Comparison of ENCODE assay signal across 10 mouse cellular contexts in the genomic region with DNA sequence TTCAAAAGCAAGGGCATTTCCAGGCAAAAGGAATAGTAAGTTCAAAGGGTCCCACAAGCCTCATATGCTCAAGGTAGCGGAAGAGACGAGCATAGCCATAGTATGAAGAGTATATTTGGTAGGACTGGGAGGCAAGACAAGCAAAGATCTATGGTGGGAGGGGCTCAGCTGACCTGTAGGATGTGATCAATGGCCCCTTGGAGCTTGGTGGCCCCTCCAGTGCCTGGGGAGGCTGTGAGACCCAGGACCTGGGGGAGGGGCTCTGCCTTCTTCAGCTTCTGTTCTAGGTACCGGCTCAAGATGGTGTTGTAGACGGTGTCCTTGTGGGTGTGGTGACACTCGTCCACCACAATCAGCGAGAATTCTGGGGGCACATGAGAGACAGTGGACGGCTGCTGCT. TPM values are rescaled to one million over a fixed set of nuclear protein-coding genes. Genes with fewer than 3 reads are reported as not detected.
DNase-seq lines count a peak whose midpoint lies in the region; ATAC-seq and TF ChIP-seq lines count a peak whose summit lies in the region.
"Had no signal": no experiment of that assay in that cellular context is flagged by ENCODE, and none has a peak within 500 bp of the region (broad histone marks: within the 10 kb centered on the region; RNA-seq: fewer than 3 reads in every experiment).

No protein-coding gene starts in this region.

- H3K9me3 ChIP-seq in forebrain, embryonic 14.5 days (replicated peaks; ENCODE audit: control insufficient read depth, low read length): no peaks in the 10 kb centered on the region
- no peaks in the 10 kb centered on the region for H3K9me3 ChIP-seq in forebrain, embryonic 10.5 days
- H3K9me3 ChIP-seq in lung, embryonic 16.5 days (ENCODE audit: control insufficient read depth, low read length): no peaks in the 10 kb centered on the region
- H3K9me3 ChIP-seq in hindbrain, postnatal 0 days (ENCODE audit: low read length): no peaks in the 10 kb centered on the region
- no peaks in the 10 kb centered on the region for H3K9me3 ChIP-seq in neural tube, embryonic 12.5 days

- H3K4me1 ChIP-seq in forebrain, embryonic 14.5 days (ENCODE audit: control insufficient read depth, insufficient read depth, low read length): 0 out of 2 replicates have a peak, but pooled peaks cover 3% of the 10 kb centered on the region
- H3K4me1 ChIP-seq in forebrain, embryonic 10.5 days: peaks cover 41% of the 10 kb centered on the region
- peaks cover 6% of the 10 kb centered on the region for H3K4me1 ChIP-seq in lung, embryonic 16.5 days (replicated peaks; ENCODE audit: control insufficient read depth, insufficient read depth, low read length)
- H3K4me1 ChIP-seq in hindbrain, postnatal 0 days (ENCODE audit: insufficient read depth, low read length): no peaks in the 10 kb centered on the region
- H3K4me1 ChIP-seq in neural tube, embryonic 12.5 days: 0 out of 2 replicates have a peak, but pooled peaks cover 4% of the 10 kb centered on the region

- peaks cover 39% of the 10 kb centered on the region for H3K36me3 ChIP-seq in forebrain, embryonic 14.5 days (ENCODE audit: control insufficient read depth, insufficient read depth, low read length)
- H3K36me3 ChIP-seq in forebrain, embryonic 10.5 days (replicated peaks): peaks cover 38% of the 10 kb centered on the region
- H3K36me3 ChIP-seq in lung, embryonic 16.5 days (ENCODE audit: control insufficient read depth, insufficient read depth, low read length): peaks cover 14% of the 10 kb centered on the region
- peaks cover 37% of the 10 kb centered on the region for H3K36me3 ChIP-seq in hindbrain, postnatal 0 days (ENCODE audit: insufficient read depth, low read length)
- H3K36me3 ChIP-seq in neural tube, embryonic 12.5 days: peaks cover 36% of the 10 kb centered on the region

- WGBS in forebrain, embryonic 14.5 days: 45% methylated on average over 7 of the region's 7 CpGs
- WGBS in forebrain, embryonic 10.5 days: 48% methylated on average over 7 of the region's 7 CpGs
- 49% methylated on average over 7 of the region's 7 CpGs for WGBS in lung, embryonic 16.5 days
- 47% methylated on average over 7 of the region's 7 CpGs for WGBS in hindbrain, postnatal 0 days
- WGBS in neural tube, embryonic 12.5 days: 48% methylated on average over 7 of the region's 7 CpGs

- TF ChIP-seq CTCF in hindbrain, postnatal 0 days (IDR thresholded peaks at IDR 0.05; ENCODE audit: low read depth): no peak

- ATAC-seq in forebrain, embryonic 14.5 days: no peak
- no peak for ATAC-seq in lung, embryonic 16.5 days (ENCODE audit: low read depth)
- ATAC-seq in hindbrain, postnatal 0 days: no peak
- ATAC-seq in neural tube, embryonic 12.5 days (ENCODE audit: low FRiP score, low read depth): 0 out of 2 replicates have a peak, but pooled peaks have one; percentile 17
- no peak for ATAC-seq in granulocyte monocyte progenitor cell, adult 5-6 weeks (replicated peaks; ENCODE audit: poor library complexity, severe bottlenecking)

- H3K27me3 ChIP-seq in forebrain, embryonic 14.5 days (replicated peaks; ENCODE audit: control insufficient read depth, insufficient read depth, low read length): no peaks in the 10 kb centered on the region
- peaks cover 17% of the 10 kb centered on the region for H3K27me3 ChIP-seq in forebrain, embryonic 10.5 days (ENCODE audit: poor library complexity, severe bottlenecking)
- no peaks in the 10 kb centered on the region for H3K27me3 ChIP-seq in lung, embryonic 16.5 days (ENCODE audit: control insufficient read depth, insufficient read depth, low read depth, low read length)
- no peaks in the 10 kb centered on the region for H3K27me3 ChIP-seq in hindbrain, postnatal 0 days (ENCODE audit: insufficient read depth, low read length)
- H3K27me3 ChIP-seq in neural tube, embryonic 12.5 days (replicated peaks): no peaks in the 10 kb centered on the region

- H3K9ac ChIP-seq in forebrain, embryonic 14.5 days (ENCODE audit: low read length): no peak overlapping the region
- H3K9ac ChIP-seq in lung, embryonic 16.5 days (ENCODE audit: low read length): no peak overlapping the region
- no peak overlapping the region for H3K9ac ChIP-seq in hindbrain, postnatal 0 days (replicated peaks; ENCODE audit: low read length)
- H3K9ac ChIP-seq in neural tube, embryonic 12.5 days: no peak overlapping the region

- DNase-seq in forebrain, embryonic 14.5 days (ENCODE audit: low spot score): no peak
- no peak for DNase-seq in forebrain, embryonic 10.5 days (ENCODE audit: extremely low spot score, low spot score)
- no peak for DNase-seq in lung, postnatal 36 days
- DNase-seq in hindbrain, postnatal 0 days (ENCODE audit: low spot score): no peak
- no peak for DNase-seq in retina, postnatal 1 day
- DNase-seq: gastrocnemius, postnatal 25 days had no signal

- H3K27ac ChIP-seq in forebrain, embryonic 14.5 days (ENCODE audit: low read depth, low read length): no peak overlapping the region
- H3K27ac ChIP-seq in forebrain, embryonic 10.5 days: no peak overlapping the region
- H3K27ac ChIP-seq in lung, embryonic 16.5 days (ENCODE audit: low read length): no peak overlapping the region
- H3K27ac ChIP-seq in hindbrain, postnatal 0 days: no peak overlapping the region
- no peak overlapping the region for H3K27ac ChIP-seq in neural tube, embryonic 12.5 days

- H3K4me2 ChIP-seq in forebrain, embryonic 14.5 days (ENCODE audit: low read length): 0 out of 2 replicates have a peak overlapping the region, but pooled peaks have one; percentile 10
- H3K4me2 ChIP-seq in lung, embryonic 16.5 days (ENCODE audit: low read depth, low read length): peak overlapping the region; percentile 55
- H3K4me2 ChIP-seq in hindbrain, postnatal 0 days (ENCODE audit: low read depth, low read length): peak overlapping the region; percentile 36
- peak overlapping the region; percentile 44 for H3K4me2 ChIP-seq in neural tube, embryonic 12.5 days (replicated peaks)

- H3K4me3 ChIP-seq in forebrain, embryonic 14.5 days (ENCODE audit: low read depth, low read length): no peak overlapping the region
- H3K4me3 ChIP-seq in forebrain, embryonic 10.5 days: no peak overlapping the region
- H3K4me3 ChIP-seq in lung, embryonic 16.5 days (ENCODE audit: low read length): peak overlapping the region; percentile 31
- H3K4me3 ChIP-seq in hindbrain, postnatal 0 days (ENCODE audit: low read length): no peak overlapping the region
- no peak overlapping the region for H3K4me3 ChIP-seq in neural tube, embryonic 12.5 days

RNA-seq across cellular contexts. Expression of a gene that starts 1.2 kb away (rescaled TPM):
- 1.2 and 1.6 TPM in 2 replicates for polyA plus RNA-seq in forebrain, embryonic 14.5 days (2014; fragmentation: Nextera tagmentation; extraction: Ambion mirVana)
- polyA plus RNA-seq in forebrain, embryonic 10.5 days (2016; fragmentation: Nextera tagmentation; extraction: Ambion mirVana): 3.1 and 3.8 TPM in 2 replicates
- polyA plus RNA-seq in lung, embryonic 16.5 days (2015; fragmentation: Nextera tagmentation; extraction: Ambion mirVana): 2.9 and 3.5 TPM in 2 replicates
- total RNA-seq in hindbrain, postnatal 0 days (2014; rRNA removed): 0.61 and 1.2 TPM in 2 replicates
- polyA plus RNA-seq in hindbrain, postnatal 0 days (2015; fragmentation: Nextera tagmentation; extraction: Ambion mirVana): 2.7 and 3.1 TPM in 2 replicates
- polyA plus RNA-seq in neural tube, embryonic 12.5 days (2016; fragmentation: Nextera tagmentation; extraction: Ambion mirVana): 2.4 and 2.5 TPM in 2 replicates
- total RNA-seq in granulocyte monocyte progenitor cell, adult 5-6 weeks (2014; fragmentation: Nextera tagmentation): 4.7 and 13.9 TPM in 2 replicates
- total RNA-seq in granulocyte monocyte progenitor cell, adult 5-6 weeks (2017): 8.2 and 17.3 TPM in 2 replicates

RNA-seq across cellular contexts. Expression of a gene that starts 9.4 kb away (rescaled TPM):
- 32.6 and 47.3 TPM in 2 replicates for polyA plus RNA-seq in forebrain, embryonic 14.5 days (2014; fragmentation: Nextera tagmentation; extraction: Ambion mirVana)
- polyA plus RNA-seq in forebrain, embryonic 10.5 days (2016; fragmentation: Nextera tagmentation; extraction: Ambion mirVana): 76.3 and 78.5 TPM in 2 replicates
- 39.4 and 44.1 TPM in 2 replicates for polyA plus RNA-seq in lung, embryonic 16.5 days (2015; fragmentation: Nextera tagmentation; extraction: Ambion mirVana)
- total RNA-seq in hindbrain, postnatal 0 days (2014; rRNA removed): 62.6 and 63.3 TPM in 2 replicates
- 56.0 and 61.7 TPM in 2 replicates for polyA plus RNA-seq in hindbrain, postnatal 0 days (2015; fragmentation: Nextera tagmentation; extraction: Ambion mirVana)
- 61.3 and 64.7 TPM in 2 replicates for polyA plus RNA-seq in neural tube, embryonic 12.5 days (2016; fragmentation: Nextera tagmentation; extraction: Ambion mirVana)
- total RNA-seq in granulocyte monocyte progenitor cell, adult 5-6 weeks (2014; fragmentation: Nextera tagmentation): 50.0 and 54.4 TPM in 2 replicates
- total RNA-seq in granulocyte monocyte progenitor cell, adult 5-6 weeks (2017): 26.0 and 34.5 TPM in 2 replicates

RNA-seq across cellular contexts. Expression of a gene that starts 10.7 kb away (rescaled TPM):
- 0.10 TPM in 1 of 2 replicates, not detected in the other for polyA plus RNA-seq in forebrain, embryonic 14.5 days (2014; fragmentation: Nextera tagmentation; extraction: Ambion mirVana)
- polyA plus RNA-seq in forebrain, embryonic 10.5 days (2016; fragmentation: Nextera tagmentation; extraction: Ambion mirVana): 0.28 and 0.41 TPM in 2 replicates
- 0.26 TPM in 1 of 2 replicates, not detected in the other for polyA plus RNA-seq in lung, embryonic 16.5 days (2015; fragmentation: Nextera tagmentation; extraction: Ambion mirVana)
- total RNA-seq in hindbrain, postnatal 0 days (2014; rRNA removed): 9.8 and 13.0 TPM in 2 replicates
- polyA plus RNA-seq in hindbrain, postnatal 0 days (2015; fragmentation: Nextera tagmentation; extraction: Ambion mirVana): 10.0 and 11.3 TPM in 2 replicates
- 0.20 and 0.27 TPM in 2 replicates for polyA plus RNA-seq in neural tube, embryonic 12.5 days (2016; fragmentation: Nextera tagmentation; extraction: Ambion mirVana)
- total RNA-seq in granulocyte monocyte progenitor cell, adult 5-6 weeks (2014; fragmentation: Nextera tagmentation): not detected in 2 replicates
- total RNA-seq in granulocyte monocyte progenitor cell, adult 5-6 weeks (2017): 0.26 TPM in 1 of 2 replicates, not detected in the other

RNA-seq across cellular contexts. Expression of a gene that starts 10.7 kb away (rescaled TPM):
- 0.53 TPM in 1 of 2 replicates, not detected in the other for polyA plus RNA-seq in forebrain, embryonic 14.5 days (2014; fragmentation: Nextera tagmentation; extraction: Ambion mirVana)
- polyA plus RNA-seq in forebrain, embryonic 10.5 days (2016; fragmentation: Nextera tagmentation; extraction: Ambion mirVana): 0.24 and 0.30 TPM in 2 replicates
- polyA plus RNA-seq in lung, embryonic 16.5 days (2015; fragmentation: Nextera tagmentation; extraction: Ambion mirVana): not detected in 2 replicates
- total RNA-seq in hindbrain, postnatal 0 days (2014; rRNA removed): not detected in 2 replicates
- 0.24 and 0.28 TPM in 2 replicates for polyA plus RNA-seq in hindbrain, postnatal 0 days (2015; fragmentation: Nextera tagmentation; extraction: Ambion mirVana)
- polyA plus RNA-seq in neural tube, embryonic 12.5 days (2016; fragmentation: Nextera tagmentation; extraction: Ambion mirVana): 0.59 TPM in 1 of 2 replicates, not detected in the other
- not detected in 2 replicates for total RNA-seq in granulocyte monocyte progenitor cell, adult 5-6 weeks (2014; fragmentation: Nextera tagmentation)
- total RNA-seq in granulocyte monocyte progenitor cell, adult 5-6 weeks (2017): not detected in 2 replicates
- total RNA-seq: gastrocnemius, postnatal 25 days had no signal
- polyA plus RNA-seq: brain, embryonic 14.5 days had no signal

RNA-seq across cellular contexts. Expression of a gene that starts 35.1 kb away (rescaled TPM):
- 133 and 142 TPM in 2 replicates for polyA plus RNA-seq in forebrain, embryonic 14.5 days (2014; fragmentation: Nextera tagmentation; extraction: Ambion mirVana)
- 13.2 and 14.9 TPM in 2 replicates for polyA plus RNA-seq in forebrain, embryonic 10.5 days (2016; fragmentation: Nextera tagmentation; extraction: Ambion mirVana)
- 34.3 and 39.8 TPM in 2 replicates for polyA plus RNA-seq in lung, embryonic 16.5 days (2015; fragmentation: Nextera tagmentation; extraction: Ambion mirVana)
- total RNA-seq in hindbrain, postnatal 0 days (2014; rRNA removed): 246 and 248 TPM in 2 replicates
- polyA plus RNA-seq in hindbrain, postnatal 0 days (2015; fragmentation: Nextera tagmentation; extraction: Ambion mirVana): 34.1 and 34.4 TPM in 2 replicates
- polyA plus RNA-seq in neural tube, embryonic 12.5 days (2016; fragmentation: Nextera tagmentation; extraction: Ambion mirVana): 23.7 and 33.1 TPM in 2 replicates
- 116 and 132 TPM in 2 replicates for total RNA-seq in granulocyte monocyte progenitor cell, adult 5-6 weeks (2014; fragmentation: Nextera tagmentation)
- 103 and 113 TPM in 2 replicates for total RNA-seq in granulocyte monocyte progenitor cell, adult 5-6 weeks (2017)
